Mouse (Mus musculus): ENCODE results near the gene Alad. TPM values are rescaled to one million over a fixed set of nuclear protein-coding genes. Genes with fewer than 3 reads are reported as not detected.
A peak's percentile ranks its signal among the peaks of the same experiment; 100 is the strongest.

Gene Alad
- total RNA-seq (2021), result 10 to 100 TPM; 27.7 to 28.0 TPM
- long read RNA-seq, transcript Alad-201 (12 exons, 1,206 nt), result major isoform, 58 of 62 reads
- long read RNA-seq, partial matches to known transcripts, result 1 of 62 reads
- long read RNA-seq, other reads (novel, unspliced or antisense), result 3 of 62 reads

- peak; percentile 73 to 82 for DNase-seq (ENCODE audit: low spot score in 2 of 2)
Observed at GRCm38 (mm10) chr4:62519849-62520233, at the start of gene Alad. Gene Alad (minus strand): TSS chr4:62519918.

DNA sequence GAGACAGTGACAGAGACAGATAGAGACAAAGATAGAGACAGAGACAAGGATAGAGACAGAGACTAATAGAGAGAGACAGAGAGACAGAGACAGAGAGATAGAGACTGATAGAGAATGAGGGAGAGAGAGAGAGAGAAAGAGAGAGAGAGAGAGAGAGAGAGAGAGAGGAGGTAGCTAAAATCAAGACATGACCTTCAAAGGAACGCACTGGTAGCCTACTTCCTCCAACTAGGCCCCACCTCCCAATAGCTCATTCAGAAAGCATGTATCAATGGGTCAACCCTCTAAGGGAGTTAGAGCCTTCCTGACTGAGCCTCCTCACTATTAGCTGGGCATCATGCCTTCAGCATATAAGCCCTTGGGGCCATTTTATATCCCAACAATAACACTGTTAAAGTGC is 48.6 kb upstream of the Alad start:
- DNase-seq (ENCODE audit: low spot score in 2 of 2), result no peak

DNA sequence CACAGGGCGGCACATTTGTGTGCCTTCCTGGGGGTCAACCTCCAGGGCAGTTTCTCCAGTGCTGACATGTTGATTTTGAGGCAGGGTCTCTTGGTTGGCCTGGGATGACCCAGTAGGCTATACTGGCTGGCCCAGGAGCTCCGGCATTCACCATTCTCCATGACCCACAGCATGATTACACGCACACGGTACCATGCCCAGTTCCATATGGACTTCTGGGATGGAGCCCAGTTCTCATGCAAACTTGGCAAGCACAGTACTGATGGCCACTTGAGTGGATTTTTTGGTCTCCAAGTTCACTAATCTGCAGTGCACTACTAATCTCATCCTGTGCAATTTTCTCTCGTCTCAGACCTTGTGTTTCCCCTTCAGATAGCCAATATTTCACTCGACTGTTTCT is 48.0 kb upstream of the Alad start:
- no peak for DNase-seq (ENCODE audit: low spot score in 2 of 2)

- DNase-seq (ENCODE audit: low spot score in 2 of 2), result no peak
Observed at GRCm38 (mm10) chr4:62566530-62566929, 46.8 kb upstream of the Alad start.

- DNase-seq (ENCODE audit: low spot score in 2 of 2), result no peak
Observed at GRCm38 (mm10) chr4:62562006-62562405, 42.3 kb upstream of the Alad start.

GRCm38 (mm10) chr4:62561630-62562001 is 41.9 kb upstream of the Alad start:
- no peak for DNase-seq (ENCODE audit: low spot score in 2 of 2)

DNA sequence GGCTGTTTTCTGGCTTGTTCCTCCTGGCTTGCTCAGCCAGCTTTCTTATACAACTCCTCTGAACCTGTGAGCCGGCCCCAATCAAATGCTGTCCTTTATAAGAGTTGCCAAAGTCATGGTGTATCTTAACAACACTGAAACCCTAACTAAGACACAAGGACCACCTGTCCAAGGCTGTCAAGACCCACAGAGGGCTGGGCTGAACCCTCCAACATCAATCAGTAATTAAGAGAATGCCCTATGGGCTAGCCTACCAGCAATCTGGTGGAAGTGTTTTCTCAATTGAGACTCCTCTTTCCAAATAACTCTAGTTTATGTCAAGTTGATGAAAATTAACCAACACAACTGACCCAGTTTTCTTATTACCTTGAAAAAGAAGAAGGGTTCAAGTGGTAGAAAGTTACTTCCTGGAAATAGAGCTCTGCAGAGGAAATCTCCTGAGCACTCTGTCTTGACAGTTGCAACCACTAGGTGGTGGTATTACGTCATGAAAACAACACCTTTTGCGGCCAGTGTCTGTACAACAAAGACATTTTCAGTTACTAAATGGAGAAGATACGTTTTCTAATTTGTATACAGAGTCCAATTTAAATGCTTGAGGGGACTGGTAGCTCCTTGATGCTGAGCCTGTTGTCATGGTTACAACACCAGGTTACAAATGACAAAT is 41.4 kb upstream of the Alad start:
- DNase-seq (ENCODE audit: low spot score in 2 of 2), result peak; percentile 80 to 83

- DNase-seq (ENCODE audit: low spot score in 2 of 2), result no peak
Observed at GRCm38 (mm10) chr4:62559797-62560329, 40.1 kb upstream of the Alad start, which contains the start of gene Rgs3. Gene Rgs3 (plus strand): TSS chr4:62559847.

- DNase-seq (ENCODE audit: low spot score in 2 of 2), result no peak
Observed at GRCm38 (mm10) chr4:62557436-62557835, 37.7 kb upstream of the Alad start.

DNA sequence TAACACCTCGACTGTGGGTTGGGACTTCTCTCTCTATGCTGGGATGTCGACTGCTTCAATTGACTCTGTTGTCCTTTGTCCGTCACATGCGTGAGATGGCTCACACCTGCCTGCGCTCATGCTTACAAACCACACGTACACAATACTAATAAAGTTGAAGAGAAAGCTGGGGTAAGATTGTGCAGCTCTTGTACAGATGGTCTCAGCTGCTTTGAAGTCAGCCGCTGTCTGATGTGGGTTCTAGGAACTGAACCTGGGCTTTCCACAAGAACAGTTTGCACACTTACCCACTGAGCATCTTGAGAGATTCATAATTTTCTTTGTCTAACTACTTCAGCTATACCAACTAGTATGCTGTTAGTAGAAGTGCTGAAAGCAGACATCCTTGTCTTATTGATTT is 32.2 kb upstream of the Alad start:
- no peak for DNase-seq (ENCODE audit: low spot score in 2 of 2)

- no peak for DNase-seq (ENCODE audit: low spot score in 2 of 2)
Observed at GRCm38 (mm10) chr4:62544801-62545200, 25.1 kb upstream of the Alad start.

DNA sequence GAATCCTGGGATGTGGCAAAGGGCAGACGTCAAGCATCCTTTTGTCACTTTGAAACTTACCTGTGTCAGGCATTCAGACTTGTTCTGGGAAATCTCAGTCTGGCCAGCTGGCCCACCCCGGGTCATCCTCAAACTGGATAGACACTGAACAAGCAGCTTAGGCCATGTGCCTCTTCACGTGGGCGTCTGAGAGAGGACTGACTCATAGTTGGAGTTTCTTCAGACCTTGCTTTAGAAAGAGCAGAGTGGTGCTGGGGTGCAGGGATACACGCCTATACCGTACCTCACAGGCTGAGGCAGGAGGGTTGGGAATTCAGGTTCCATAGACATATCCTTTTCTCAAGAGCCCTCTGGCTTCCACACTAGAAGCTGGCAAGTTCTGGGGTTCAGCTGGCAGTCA is 24.1 kb upstream of the Alad start:
- DNase-seq (ENCODE audit: low spot score in 2 of 2), result no peak

- DNase-seq (ENCODE audit: low spot score in 2 of 2), result peak; percentile 34
Observed at GRCm38 (mm10) chr4:62541802-62542201, 22.1 kb upstream of the Alad start.

DNA sequence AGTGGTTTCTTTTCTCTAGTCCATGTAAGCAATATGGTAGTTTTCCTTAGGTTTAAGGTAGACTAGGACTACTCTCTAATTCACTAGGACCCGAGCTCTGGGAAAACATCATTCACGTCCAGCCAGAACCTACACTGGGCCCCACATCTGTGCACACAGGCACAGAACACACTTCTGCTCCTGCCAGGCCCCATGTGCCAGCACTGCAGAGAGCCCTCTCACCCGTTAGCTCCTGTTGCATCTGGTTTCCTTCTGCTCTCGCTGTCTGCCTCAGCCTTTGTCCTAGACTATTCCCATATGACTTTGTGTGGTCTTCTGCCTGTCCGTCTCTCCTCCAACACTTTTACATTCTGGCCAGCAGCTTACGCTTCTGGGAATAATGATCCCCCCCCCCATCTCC is 14.0 kb upstream of the Alad start:
- DNase-seq (ENCODE audit: low spot score in 2 of 2), result no peak

GRCm38 (mm10) chr4:62527655-62528054 is 7.9 kb upstream of the Alad start:
- no peak for DNase-seq (ENCODE audit: low spot score in 2 of 2)

- DNase-seq (ENCODE audit: low spot score in 2 of 2), result no peak
Observed at GRCm38 (mm10) chr4:62526256-62526655, 6.5 kb upstream of the Alad start.

DNA sequence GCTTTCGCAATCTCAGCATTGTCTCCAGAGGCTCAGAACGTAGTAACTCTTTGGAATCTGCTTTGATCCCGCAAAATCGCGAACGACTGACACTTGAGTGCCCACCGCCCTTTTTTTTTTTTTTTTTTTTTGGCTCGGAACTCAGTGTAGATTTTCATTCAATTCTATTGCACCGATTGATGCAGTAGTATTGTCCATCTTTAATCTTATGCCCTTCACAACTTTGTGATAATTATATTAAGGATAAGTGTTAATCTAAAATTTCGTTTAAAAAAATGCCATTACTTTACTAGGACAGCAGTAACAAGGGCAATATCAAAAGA is 5.7 kb upstream of the Alad start:
- no peak for DNase-seq (ENCODE audit: low spot score in 2 of 2)

DNA sequence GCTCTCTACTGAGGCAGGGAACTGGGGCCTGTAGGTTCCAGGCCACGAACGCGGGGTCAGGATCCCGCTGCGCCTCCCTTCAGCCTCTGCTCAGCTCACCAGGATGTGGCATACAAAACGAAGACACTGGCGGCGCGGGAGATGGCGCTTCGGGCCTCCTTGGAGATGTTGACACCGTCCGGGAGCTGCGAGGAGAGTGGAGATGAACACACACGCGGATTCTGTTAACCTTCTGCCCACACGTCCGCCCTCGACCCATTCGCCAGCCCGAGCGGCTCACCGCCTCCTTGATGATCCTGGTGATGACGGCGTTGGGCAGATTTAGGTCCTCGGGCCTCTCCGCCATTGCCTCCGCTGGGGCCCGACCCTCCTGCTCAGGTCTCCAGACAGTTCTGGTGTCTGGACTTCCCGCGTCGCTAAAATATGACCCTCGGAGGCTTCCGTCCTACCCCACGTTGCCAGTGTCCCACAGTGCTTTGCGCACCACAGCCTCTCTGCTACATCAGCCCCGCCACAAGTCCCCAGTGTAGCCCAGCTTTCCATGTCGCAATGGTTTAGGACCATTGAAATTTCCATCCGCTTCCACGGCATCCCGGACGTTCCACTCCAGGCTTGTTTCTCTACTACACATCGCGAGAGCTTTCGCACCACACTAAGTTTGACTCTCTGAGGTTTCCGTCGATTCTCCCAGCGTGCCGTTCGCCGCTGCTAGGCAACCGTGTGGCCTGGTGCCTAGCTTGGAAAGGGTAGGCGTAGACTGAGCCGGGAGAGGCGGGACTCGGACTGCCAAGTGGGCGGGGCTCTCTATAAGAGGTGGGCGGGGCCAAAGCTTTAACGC is 5.2 kb upstream of the Alad start, which contains the start of the genes Pole3 and 4933430I17Rik:
Gene Pole3 (minus strand): TSS at position 418 of the 838 bp plus-strand sequence.
Gene 4933430I17Rik (plus strand): TSS at position 719 of the 838 bp plus-strand sequence.
- peak; percentile 97 to 98 for DNase-seq (ENCODE audit: low spot score in 2 of 2)

GRCm38 (mm10) chr4:62520892-62521400 is 1.2 kb upstream of the Alad start:
- no peak for DNase-seq (ENCODE audit: low spot score in 2 of 2)

- no peak for DNase-seq (ENCODE audit: low spot score in 2 of 2)
Observed at GRCm38 (mm10) chr4:62519122-62519848, 433 bp downstream of the Alad start.

DNA sequence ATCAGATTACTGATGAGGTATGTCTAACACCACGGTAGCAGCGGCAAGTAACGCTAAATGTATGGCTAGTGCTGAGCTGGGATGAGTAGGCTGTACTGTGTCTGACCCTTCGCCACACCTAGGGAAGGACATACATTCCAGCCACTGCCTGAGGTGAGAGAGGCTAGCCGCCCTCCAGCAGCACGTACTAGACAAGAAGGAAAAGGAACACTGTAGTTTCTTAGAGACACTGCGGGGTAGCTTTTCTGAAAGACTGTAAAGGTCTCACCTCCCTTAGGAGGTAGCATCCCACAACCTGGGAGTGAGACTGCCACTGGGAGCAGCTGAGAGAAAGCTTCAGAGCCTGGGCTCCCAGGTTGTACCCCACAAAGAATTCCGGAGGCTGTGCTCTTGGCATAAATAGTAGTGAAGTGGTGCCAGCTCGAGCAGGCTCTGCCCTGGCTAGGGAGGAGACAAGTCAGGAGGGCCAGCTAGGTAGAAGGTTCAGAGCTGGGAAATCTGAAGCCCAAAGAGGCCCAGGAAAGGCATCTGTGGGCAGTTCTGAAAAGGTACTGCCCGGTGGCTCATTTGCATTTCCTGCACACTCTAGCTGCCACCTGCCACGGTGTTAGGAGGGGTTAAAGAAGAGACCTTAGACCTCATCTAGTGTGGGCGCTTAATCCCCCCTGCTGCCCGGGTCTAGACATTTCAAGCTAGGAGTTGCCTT is 1.1 kb downstream of the Alad start:
- DNase-seq (ENCODE audit: low spot score in 2 of 2), result no peak

Data from layer of hippocampus, postnatal 10 days (tissue).